Mouse (Mus musculus): ENCODE measurements around the gene Hspa1b. TPM values are rescaled to one million over a fixed set of nuclear protein-coding genes. Genes with fewer than 3 reads are reported as not detected.
A peak's percentile ranks its signal among the peaks of the same experiment; 100 is the strongest.
"Not testable (repeated sequence)": the region's sequence is repeated elsewhere in the genome, so short reads cannot be mapped to it uniquely, and the experiment has no call there.

Hspa1b gene
- 0.17 and 0.53 TPM in 2 replicates for polyA plus RNA-seq (2014; fragmentation: Nextera tagmentation; extraction: Ambion mirVana)

- H3K4me1 ChIP-seq (ENCODE audit: control insufficient read depth, insufficient read depth, low read length); H3K36me3 ChIP-seq (ENCODE audit: control insufficient read depth, insufficient read depth, low read length); H3K9me3 ChIP-seq (ENCODE audit: control insufficient read depth, low read length); H3K9ac ChIP-seq (replicated peaks; ENCODE audit: low read length): not testable (repeated sequence)
- Histone ChIP-seq H3K27ac (replicated peaks; ENCODE audit: low read depth, low read length) (peak within 1 kb of the TSS; percentile 37; the same call in 1 of the 2 replicates), H3K27me3 (ENCODE audit: control insufficient read depth, insufficient read depth, low read length) (0 out of 2 replicates have a peak, but pooled peaks cover 13% of the 10 kb centered on the region), H3K4me2 (ENCODE audit: low read length) (peak within 1 kb of the TSS; percentile 70), H3K4me3 (replicated peaks; ENCODE audit: low read depth, low read length) (peak within 1 kb of the TSS; percentile 37)
- DNase-seq (peak; percentile 77), ATAC-seq (ENCODE audit: low FRiP score, low TSS enrichment) (peak; percentile 90)
- WGBS: under 1% methylated on average over 29 of the region's 32 CpGs
Observed at GRCm38 (mm10) chr17:34959130-34959778, at the start of gene Hspa1b. Gene Hspa1b, minus strand, starts transcription at chr17:34959238.

GRCm38 (mm10) chr17:35007387-35007991, 48.5 kb upstream of the Hspa1b start:
- no peak for ATAC-seq (ENCODE audit: low FRiP score, low TSS enrichment)
- no peak overlapping the region for H3K9ac ChIP-seq (replicated peaks; ENCODE audit: low read length)
- H3K4me2 ChIP-seq (ENCODE audit: low read length): no peak overlapping the region
- peaks cover 70% of the 10 kb centered on the region for H3K36me3 ChIP-seq (ENCODE audit: control insufficient read depth, insufficient read depth, low read length)
- H3K4me1 ChIP-seq (ENCODE audit: control insufficient read depth, insufficient read depth, low read length): peaks cover 3% of the 10 kb centered on the region
- no peak overlapping the region for H3K4me3 ChIP-seq (replicated peaks; ENCODE audit: low read depth, low read length)
- no peak for DNase-seq
- H3K9me3 ChIP-seq (ENCODE audit: control insufficient read depth, low read length): no peaks in the 10 kb centered on the region
- no peaks in the 10 kb centered on the region for H3K27me3 ChIP-seq (ENCODE audit: control insufficient read depth, insufficient read depth, low read length)
- 96% methylated on average over 7 of the region's 7 CpGs for WGBS
- H3K27ac ChIP-seq (replicated peaks; ENCODE audit: low read depth, low read length): no peak overlapping the region

- not testable (repeated sequence) for H3K27ac ChIP-seq (replicated peaks; ENCODE audit: low read depth, low read length); H3K9ac ChIP-seq (replicated peaks; ENCODE audit: low read length); H3K27me3 ChIP-seq (ENCODE audit: control insufficient read depth, insufficient read depth, low read length); ATAC-seq (ENCODE audit: low FRiP score, low TSS enrichment); H3K4me2 ChIP-seq (ENCODE audit: low read length); DNase-seq; H3K4me3 ChIP-seq (replicated peaks; ENCODE audit: low read depth, low read length); H3K9me3 ChIP-seq (ENCODE audit: control insufficient read depth, low read length)
- peaks cover 55% of the 10 kb centered on the region for H3K36me3 ChIP-seq (ENCODE audit: control insufficient read depth, insufficient read depth, low read length)
- H3K4me1 ChIP-seq (ENCODE audit: control insufficient read depth, insufficient read depth, low read length): peaks cover 11% of the 10 kb centered on the region
- 93% methylated on average over 4 of the region's 5 CpGs for WGBS
Observed at GRCm38 (mm10) chr17:35005902-35006301, 46.9 kb upstream of the Hspa1b start.

GRCm38 (mm10) chr17:35005158-35005557, 46.1 kb upstream of the Hspa1b start:
- WGBS: 96% methylated on average over 10 of the region's 10 CpGs
- H3K9ac ChIP-seq (replicated peaks; ENCODE audit: low read length): no peak overlapping the region
- H3K27me3 ChIP-seq (ENCODE audit: control insufficient read depth, insufficient read depth, low read length): no peaks in the 10 kb centered on the region
- no peaks in the 10 kb centered on the region for H3K9me3 ChIP-seq (ENCODE audit: control insufficient read depth, low read length)
- peaks cover 47% of the 10 kb centered on the region for H3K36me3 ChIP-seq (ENCODE audit: control insufficient read depth, insufficient read depth, low read length)
- H3K4me3 ChIP-seq (replicated peaks; ENCODE audit: low read depth, low read length): no peak overlapping the region
- no peak overlapping the region for H3K4me2 ChIP-seq (ENCODE audit: low read length)
- no peak overlapping the region for H3K27ac ChIP-seq (replicated peaks; ENCODE audit: low read depth, low read length)
- DNase-seq: no peak
- no peak for ATAC-seq (ENCODE audit: low FRiP score, low TSS enrichment)
- H3K4me1 ChIP-seq (ENCODE audit: control insufficient read depth, insufficient read depth, low read length): peaks cover 11% of the 10 kb centered on the region

GRCm38 (mm10) chr17:35004075-35004717, 45.2 kb upstream of the Hspa1b start:
- WGBS: 97% methylated on average over 17 of the region's 17 CpGs
- Histone ChIP-seq H3K4me2 (ENCODE audit: low read length) (no peak overlapping the region), H3K36me3 (ENCODE audit: control insufficient read depth, insufficient read depth, low read length) (peaks cover 42% of the 10 kb centered on the region), H3K27me3 (ENCODE audit: control insufficient read depth, insufficient read depth, low read length) (no peaks in the 10 kb centered on the region), H3K9ac (replicated peaks; ENCODE audit: low read length) (no peak overlapping the region), H3K9me3 (ENCODE audit: control insufficient read depth, low read length) (no peaks in the 10 kb centered on the region), H3K4me3 (replicated peaks; ENCODE audit: low read depth, low read length) (no peak overlapping the region), H3K27ac (replicated peaks; ENCODE audit: low read depth, low read length) (no peak overlapping the region), H3K4me1 (ENCODE audit: control insufficient read depth, insufficient read depth, low read length) (peaks cover 11% of the 10 kb centered on the region)
- ATAC-seq (ENCODE audit: low FRiP score, low TSS enrichment) (no peak), DNase-seq (no peak)

- Histone ChIP-seq H3K9me3 (ENCODE audit: control insufficient read depth, low read length) (no peaks in the 10 kb centered on the region), H3K36me3 (ENCODE audit: control insufficient read depth, insufficient read depth, low read length) (peaks cover 37% of the 10 kb centered on the region), H3K4me2 (ENCODE audit: low read length) (peak overlapping the region; percentile 100), H3K9ac (replicated peaks; ENCODE audit: low read length) (no peak overlapping the region), H3K4me1 (ENCODE audit: control insufficient read depth, insufficient read depth, low read length) (peaks cover 11% of the 10 kb centered on the region), H3K4me3 (replicated peaks; ENCODE audit: low read depth, low read length) (no peak overlapping the region), H3K27me3 (ENCODE audit: control insufficient read depth, insufficient read depth, low read length) (no peaks in the 10 kb centered on the region), H3K27ac (replicated peaks; ENCODE audit: low read depth, low read length) (no peak overlapping the region)
- WGBS: 82% methylated on average over 9 of the region's 9 CpGs
- DNase-seq (no peak), ATAC-seq (ENCODE audit: low FRiP score, low TSS enrichment) (no peak)
Observed at GRCm38 (mm10) chr17:35003022-35003838, 44.2 kb upstream of the Hspa1b start.

- Histone ChIP-seq H3K4me3 (replicated peaks; ENCODE audit: low read depth, low read length) (peak overlapping the region; percentile 86), H3K36me3 (ENCODE audit: control insufficient read depth, insufficient read depth, low read length) (peaks cover 29% of the 10 kb centered on the region), H3K27ac (replicated peaks; ENCODE audit: low read depth, low read length) (no peak overlapping the region), H3K9ac (replicated peaks; ENCODE audit: low read length) (peak overlapping the region; percentile 92), H3K9me3 (ENCODE audit: control insufficient read depth, low read length) (no peaks in the 10 kb centered on the region), H3K4me1 (ENCODE audit: control insufficient read depth, insufficient read depth, low read length) (peaks cover 11% of the 10 kb centered on the region), H3K27me3 (ENCODE audit: control insufficient read depth, insufficient read depth, low read length) (no peaks in the 10 kb centered on the region), H3K4me2 (ENCODE audit: low read length) (peak overlapping the region; percentile 100)
- DNase-seq (no peak), ATAC-seq (ENCODE audit: low FRiP score, low TSS enrichment) (no peak)
- 9% methylated on average over 12 of the region's 12 CpGs for WGBS
Observed at GRCm38 (mm10) chr17:35002153-35002865, 43.3 kb upstream of the Hspa1b start.
